Mouse (Mus musculus) thymus, postnatal 4 days (tissue): Measurements from ENCODE around the gene Mrpl3.
"Not testable (repeated sequence)": the region's sequence is repeated elsewhere in the genome, so short reads cannot be mapped to it uniquely, and the experiment has no call there.

Source experiments
- DNase-seq: peaks from one replicate; pipeline ENCODE4 v3.0.0; 2021

Gene Mrpl3

GRCm38 (mm10) chr9:105053147-105053557, at the start of gene Mrpl3:
Gene Mrpl3, plus strand, starts transcription at chr9:105053239.
- DNase-seq, result peak; percentile 89

GRCm38 (mm10) chr9:105010721-105011120, 42.3 kb upstream of the Mrpl3 start:
- DNase-seq, result no peak

GRCm38 (mm10) chr9:105018186-105018585, 34.9 kb upstream of the Mrpl3 start:
- DNase-seq, result no peak

- no peak for DNase-seq
Observed at GRCm38 (mm10) chr9:105028311-105028710, 24.7 kb upstream of the Mrpl3 start.

- DNase-seq, result no peak
Observed at GRCm38 (mm10) chr9:105032572-105032971, 20.5 kb upstream of the Mrpl3 start.

GRCm38 (mm10) chr9:105033641-105034040, 19.4 kb upstream of the Mrpl3 start:
- no peak for DNase-seq

GRCm38 (mm10) chr9:105037847-105038246, 15.2 kb upstream of the Mrpl3 start:
- DNase-seq, result no peak

- DNase-seq, result no peak
Observed at GRCm38 (mm10) chr9:105046014-105046413, 7.0 kb upstream of the Mrpl3 start.

GRCm38 (mm10) chr9:105048351-105048750, 4.7 kb upstream of the Mrpl3 start:
- DNase-seq, result no peak

- no peak for DNase-seq
Observed at GRCm38 (mm10) chr9:105049636-105050035, 3.4 kb upstream of the Mrpl3 start.

- no peak for DNase-seq
Observed at GRCm38 (mm10) chr9:105050257-105050656, 2.8 kb upstream of the Mrpl3 start.

GRCm38 (mm10) chr9:105053812-105054211, 773 bp downstream of the Mrpl3 start:
- no peak for DNase-seq

GRCm38 (mm10) chr9:105069106-105069505, 16.1 kb downstream of the Mrpl3 start:
- no peak for DNase-seq

GRCm38 (mm10) chr9:105072991-105073748, 20.1 kb downstream of the Mrpl3 start:
- no peak for DNase-seq

GRCm38 (mm10) chr9:105074851-105075250, 21.8 kb downstream of the Mrpl3 start:
- no peak for DNase-seq

- no peak for DNase-seq
Observed at GRCm38 (mm10) chr9:105076756-105077424, 23.9 kb downstream of the Mrpl3 start.

GRCm38 (mm10) chr9:105078460-105078859, 25.4 kb downstream of the Mrpl3 start:
- DNase-seq, result no peak

- no peak for DNase-seq
Observed at GRCm38 (mm10) chr9:105080246-105080645, 27.2 kb downstream of the Mrpl3 start.

- DNase-seq, result peak; percentile 64
Observed at GRCm38 (mm10) chr9:105100807-105101570, 48.0 kb downstream of the Mrpl3 start.

- DNase-seq, result no peak
Observed at GRCm38 (mm10) chr9:105101911-105102310, 48.9 kb downstream of the Mrpl3 start.

GRCm38 (mm10) chr9:105103893-105104292, 50.9 kb downstream of the Mrpl3 start:
- no peak for DNase-seq

- not testable (repeated sequence) for DNase-seq
Observed at GRCm38 (mm10) chr9:105125206-105125605, 72.2 kb downstream of the Mrpl3 start.
